Mouse (Mus musculus) neural tube, embryonic 15.5 days (tissue): Measurements from ENCODE around the gene Map4k2. TPM values are rescaled to one million over a fixed set of nuclear protein-coding genes. Genes with fewer than 3 reads are reported as not detected.

Experiments
- ATAC-seq: fragments of 200-750 bp; cut with Nextera tagmentation; 2 replicates; pipeline ENCODE4 v1.8.0; 2017; ENCODE audit warnings: mild to moderate bottlenecking, moderate TSS enrichment, moderate library complexity; ENCODE audit not compliant: low FRiP score
- H3K27ac ChIP-seq: fragments of 300-500 bp; sonication (generic); replicated peaks from 2 replicates; pipeline ENCODE4 v1.5.1; 2015; ENCODE audit warnings: mild to moderate bottlenecking, inconsistent platforms
- H3K27me3 ChIP-seq: fragments of 300-500 bp; sonication (generic); replicated peaks from 2 replicates; pipeline ENCODE4 v1.6.1; 2015; ENCODE audit warnings: inconsistent platforms
- H3K36me3 ChIP-seq: fragments of 300-500 bp; sonication (generic); 2 replicates; pipeline ENCODE4 v1.6.1; 2015; ENCODE audit warnings: inconsistent platforms
- H3K4me1 ChIP-seq: fragments of 300-500 bp; sonication (generic); 2 replicates; pipeline ENCODE4 v1.6.1; 2015; ENCODE audit warnings: inconsistent platforms
- H3K4me2 ChIP-seq: fragments of 300-500 bp; sonication (generic); 2 replicates; pipeline ENCODE4 v1.6.1; 2015; ENCODE audit warnings: inconsistent platforms, mild to moderate bottlenecking, moderate library complexity
- H3K4me3 ChIP-seq: fragments of 300-500 bp; sonication (generic); replicated peaks from 2 replicates; pipeline ENCODE4 v1.5.1; 2015; ENCODE audit warnings: mild to moderate bottlenecking, inconsistent platforms
- H3K9ac ChIP-seq: fragments of 300-500 bp; sonication (generic); replicated peaks from 2 replicates; pipeline ENCODE4 v1.6.1; 2015; ENCODE audit warnings: mild to moderate bottlenecking, inconsistent platforms
- H3K9me3 ChIP-seq: fragments of 300-500 bp; sonication (generic); replicated peaks from 2 replicates; pipeline ENCODE4 v1.6.1; 2016; ENCODE audit warnings: inconsistent platforms
- WGBS: fragments of 180-500 bp; shearing (Covaris S2); methylation state at CpG from one replicate; pipeline ENCODE4 v1.1.7; 2015; ENCODE audit warnings: mixed read lengths; 5-methylcytosine and 5-hydroxymethylcytosine counted together
- polyA plus RNA-seq: library from polyadenylated mRNA; unstranded; fragments of >200 nt; fragmentation: Nextera tagmentation; extraction: Ambion mirVana; gene quantifications from 2 replicates; pipeline ENCODE4 v1.2.1, GENCODE M21; 2015

Map4k2 gene
- polyA plus RNA-seq, 1 experiment from 2014 or later = 21.9 TPM

DNA sequence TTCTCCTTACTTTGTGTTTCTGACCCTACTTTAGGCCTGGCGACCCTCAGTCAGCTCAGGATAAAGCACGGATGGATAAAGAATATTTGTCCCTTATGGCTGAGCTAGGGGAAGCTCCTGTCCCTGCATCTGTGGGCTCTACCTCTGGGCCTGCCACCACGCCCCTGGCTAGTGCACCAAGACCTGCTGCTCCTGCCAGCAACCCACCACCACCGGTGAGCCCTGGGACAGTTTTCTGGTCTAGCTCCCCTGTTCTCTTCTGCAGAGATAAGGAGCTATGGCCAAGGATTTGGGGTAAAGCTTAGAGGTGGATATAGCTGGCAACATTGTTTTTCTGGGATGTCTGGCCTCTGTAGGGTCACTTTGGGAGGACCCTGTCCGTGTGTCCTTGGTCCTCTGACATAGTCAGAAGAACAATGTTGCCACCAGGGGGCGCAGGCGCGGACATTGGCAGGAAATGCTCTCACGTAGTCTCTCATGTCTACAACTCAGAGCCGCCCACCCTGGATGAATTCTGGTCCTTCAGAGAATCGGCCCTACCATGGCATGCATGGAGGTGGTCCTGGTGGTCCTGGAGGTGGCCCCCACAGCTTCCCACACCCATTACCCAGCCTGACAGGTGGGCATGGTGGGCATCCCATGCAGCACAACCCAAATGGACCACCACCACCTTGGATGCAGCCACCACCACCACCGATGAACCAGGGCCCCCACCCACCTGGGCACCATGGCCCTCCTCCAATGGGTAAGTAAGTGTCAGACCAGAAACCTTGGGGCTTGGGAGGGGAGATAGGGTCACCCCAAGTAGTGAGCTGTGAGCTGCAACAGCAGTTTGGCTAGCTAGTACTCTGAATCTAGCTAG, 32.8 kb downstream of the Map4k2 start:
- 0 out of 2 replicates have a peak, but pooled peaks have one; percentile 4 for ATAC-seq
- Histone ChIP-seq H3K27me3 (no peaks in the 10 kb centered on the region), H3K4me1 (peaks cover 22% of the 10 kb centered on the region), H3K4me3 (no peak overlapping the region), H3K9me3 (no peaks in the 10 kb centered on the region), H3K36me3 (peaks cover 84% of the 10 kb centered on the region), H3K27ac (no peak overlapping the region), H3K9ac (no peak overlapping the region), H3K4me2 (no peak overlapping the region)
- WGBS = 71% methylated on average over 12 of the region's 12 CpGs

GRCm38 (mm10) chr19:6374571-6374970, 33.6 kb downstream of the Map4k2 start:
- ATAC-seq = no peak
- H3K27me3 ChIP-seq = no peaks in the 10 kb centered on the region
- H3K4me1 ChIP-seq = peaks cover 20% of the 10 kb centered on the region
- 99% methylated on average over 10 of the region's 10 CpGs for WGBS
- no peak overlapping the region for H3K4me3 ChIP-seq
- peaks cover 84% of the 10 kb centered on the region for H3K36me3 ChIP-seq
- no peak overlapping the region for H3K9ac ChIP-seq
- H3K27ac ChIP-seq = no peak overlapping the region
- H3K4me2 ChIP-seq = no peak overlapping the region
- no peaks in the 10 kb centered on the region for H3K9me3 ChIP-seq

DNA sequence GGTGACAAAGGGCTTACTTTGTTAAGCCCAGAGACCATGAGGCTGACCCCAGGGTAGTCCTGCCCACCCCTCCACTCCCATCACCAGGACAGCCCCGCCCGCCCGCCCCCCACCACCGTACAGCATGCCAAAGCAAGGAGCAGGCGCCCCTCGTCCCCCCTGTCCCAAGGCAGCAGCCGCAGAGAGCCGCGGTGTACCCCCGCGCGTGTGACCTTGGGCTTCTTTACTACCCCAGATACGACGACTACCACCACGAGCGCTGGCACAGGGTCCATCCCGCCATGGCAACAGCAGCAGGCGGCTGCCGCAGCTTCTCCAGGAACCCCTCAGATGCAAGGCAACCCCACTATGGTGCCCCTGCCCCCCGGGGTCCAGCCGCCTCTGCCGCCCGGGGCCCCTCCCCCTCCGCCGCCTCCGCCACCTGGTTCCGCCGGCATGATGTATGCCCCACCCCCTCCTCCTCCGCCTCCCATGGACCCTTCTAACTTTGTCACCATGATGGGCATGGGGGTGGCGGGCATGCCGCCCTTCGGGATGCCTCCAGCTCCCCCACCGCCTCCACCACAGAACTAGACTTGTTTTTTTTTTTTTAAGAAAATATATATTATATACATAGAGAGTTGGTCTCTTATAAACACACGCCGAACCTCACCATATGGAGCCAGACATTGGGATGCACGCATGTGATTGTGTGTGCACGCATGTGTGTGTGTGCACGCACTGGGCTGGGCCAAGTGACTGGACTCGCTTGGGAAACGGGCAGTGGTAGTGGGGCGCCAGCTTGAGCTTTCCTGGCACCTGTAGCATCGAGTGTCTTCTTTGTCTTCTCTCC, 34.7 kb downstream of the Map4k2 start:
- no peak overlapping the region for H3K9ac ChIP-seq
- 85% methylated on average over 42 of the region's 42 CpGs for WGBS
- no peaks in the 10 kb centered on the region for H3K9me3 ChIP-seq
- peaks cover 19% of the 10 kb centered on the region for H3K4me1 ChIP-seq
- no peak overlapping the region for H3K27ac ChIP-seq
- no peaks in the 10 kb centered on the region for H3K27me3 ChIP-seq
- no peak; the same call in 1 of the 2 replicates for ATAC-seq
- H3K4me3 ChIP-seq = no peak overlapping the region
- H3K4me2 ChIP-seq = no peak overlapping the region
- peaks cover 76% of the 10 kb centered on the region for H3K36me3 ChIP-seq

DNA sequence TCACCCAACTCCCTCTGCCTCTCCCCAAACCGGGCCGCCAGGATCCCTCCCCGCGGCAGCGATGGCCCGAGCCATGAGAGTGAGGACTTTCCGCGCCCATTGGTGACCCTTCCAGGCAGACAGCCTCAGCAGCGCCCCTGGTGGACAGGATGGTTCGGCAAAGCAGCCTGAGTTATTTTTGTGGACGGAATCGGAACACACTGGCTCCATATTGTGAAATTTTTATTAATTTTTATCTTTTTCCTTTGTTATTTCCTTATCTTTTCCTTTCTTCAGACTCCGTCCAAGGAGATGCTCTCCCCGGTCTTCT, 35.3 kb downstream of the Map4k2 start:
- H3K27ac ChIP-seq = no peak overlapping the region
- ATAC-seq = no peak
- 74% methylated on average over 14 of the region's 14 CpGs for WGBS

DNA sequence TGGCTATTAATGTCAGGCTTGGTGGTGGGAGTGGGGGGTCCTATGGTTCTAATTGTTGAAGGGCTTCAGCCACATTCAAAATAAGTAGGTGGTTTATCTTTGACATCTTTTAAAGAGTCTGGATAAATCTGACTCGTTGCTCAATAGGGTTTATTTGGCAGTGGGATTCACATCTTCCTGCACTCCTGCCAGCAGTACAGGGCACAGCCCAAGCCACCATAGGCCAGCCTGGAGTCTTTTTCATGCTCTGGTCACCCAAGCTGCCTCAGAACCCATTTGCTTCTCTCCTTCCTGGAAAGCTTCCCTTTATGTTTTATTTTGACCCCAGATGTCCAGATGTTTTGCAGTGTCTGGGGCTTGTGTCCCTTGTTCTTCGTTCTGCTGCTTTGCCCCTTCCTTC, 35.7 kb downstream of the Map4k2 start:
- peaks cover 66% of the 10 kb centered on the region for H3K36me3 ChIP-seq
- H3K4me3 ChIP-seq = no peak overlapping the region
- peak overlapping the region; percentile 23; the same call in 1 of the 2 replicates for H3K27ac ChIP-seq
- no peaks in the 10 kb centered on the region for H3K27me3 ChIP-seq
- WGBS = 80% methylated on average over 2 of the region's 2 CpGs
- peaks cover 19% of the 10 kb centered on the region for H3K4me1 ChIP-seq
- no peak overlapping the region for H3K4me2 ChIP-seq
- ATAC-seq = no peak
- H3K9me3 ChIP-seq = no peaks in the 10 kb centered on the region
- no peak overlapping the region for H3K9ac ChIP-seq

More for the DNA sequence above, 35.3 kb downstream of the Map4k2 start:
- Histone ChIP-seq H3K27me3 (no peaks in the 10 kb centered on the region), H3K9me3 (no peaks in the 10 kb centered on the region), H3K4me1 (peaks cover 19% of the 10 kb centered on the region), H3K4me3 (no peak overlapping the region), H3K4me2 (no peak overlapping the region), H3K9ac (no peak overlapping the region), H3K36me3 (peaks cover 70% of the 10 kb centered on the region)

GRCm38 (mm10) chr19:6377327-6378040, 36.5 kb downstream of the Map4k2 start:
- Histone ChIP-seq H3K27me3 (no peaks in the 10 kb centered on the region), H3K4me1 (peaks cover 19% of the 10 kb centered on the region), H3K36me3 (peaks cover 57% of the 10 kb centered on the region), H3K4me2 (no peak overlapping the region), H3K27ac (peak overlapping the region; percentile 23), H3K9me3 (no peaks in the 10 kb centered on the region), H3K9ac (no peak overlapping the region), H3K4me3 (no peak overlapping the region)
- 24% methylated on average over 11 of the region's 11 CpGs for WGBS
- no peak for ATAC-seq

GRCm38 (mm10) chr19:6380411-6381166, 39.7 kb downstream of the Map4k2 start:
- 89% methylated on average over 9 of the region's 9 CpGs for WGBS
- H3K4me3 ChIP-seq = no peak overlapping the region
- H3K27ac ChIP-seq = 0 out of 2 replicates have a peak overlapping the region, but pooled peaks have one; percentile 43
- H3K9ac ChIP-seq = no peak overlapping the region
- no peaks in the 10 kb centered on the region for H3K27me3 ChIP-seq
- H3K4me2 ChIP-seq = no peak overlapping the region
- no peaks in the 10 kb centered on the region for H3K9me3 ChIP-seq
- no peak for ATAC-seq
- peaks cover 28% of the 10 kb centered on the region for H3K4me1 ChIP-seq
- peaks cover 29% of the 10 kb centered on the region for H3K36me3 ChIP-seq

DNA sequence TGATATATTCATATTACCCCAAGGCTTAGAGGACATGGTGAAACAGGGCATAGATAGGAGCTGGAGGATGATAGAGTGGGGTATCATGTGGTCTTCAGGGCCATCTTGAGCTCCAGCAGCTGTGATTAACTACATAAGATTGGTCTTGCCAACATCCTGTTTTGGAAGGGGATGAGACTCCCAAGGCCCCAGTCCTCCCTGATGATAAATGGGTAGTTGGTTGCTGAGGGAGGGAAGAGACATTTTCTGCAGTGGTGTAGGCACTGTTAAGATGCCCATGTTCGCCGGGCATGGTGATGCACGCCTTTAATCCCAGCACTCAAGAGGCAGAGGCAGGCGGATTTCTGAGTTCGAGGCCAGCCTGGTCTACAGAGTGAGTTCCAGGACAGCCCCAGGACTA, 40.3 kb downstream of the Map4k2 start:
- Histone ChIP-seq H3K27ac (no peak overlapping the region), H3K27me3 (no peaks in the 10 kb centered on the region), H3K4me1 (peaks cover 28% of the 10 kb centered on the region), H3K9ac (no peak overlapping the region), H3K9me3 (no peaks in the 10 kb centered on the region), H3K4me2 (no peak overlapping the region), H3K4me3 (no peak overlapping the region), H3K36me3 (peaks cover 22% of the 10 kb centered on the region)
- WGBS = 93% methylated on average over 5 of the region's 5 CpGs
- ATAC-seq = no peak

GRCm38 (mm10) chr19:6382323-6382924, 41.5 kb downstream of the Map4k2 start:
- no peak overlapping the region for H3K4me3 ChIP-seq
- peaks cover 10% of the 10 kb centered on the region for H3K36me3 ChIP-seq
- H3K4me1 ChIP-seq = peaks cover 21% of the 10 kb centered on the region
- no peaks in the 10 kb centered on the region for H3K9me3 ChIP-seq
- no peak overlapping the region for H3K9ac ChIP-seq
- H3K27ac ChIP-seq = no peak overlapping the region
- 85% methylated on average over 4 of the region's 4 CpGs for WGBS
- no peaks in the 10 kb centered on the region for H3K27me3 ChIP-seq
- no peak overlapping the region for H3K4me2 ChIP-seq
- no peak for ATAC-seq

DNA sequence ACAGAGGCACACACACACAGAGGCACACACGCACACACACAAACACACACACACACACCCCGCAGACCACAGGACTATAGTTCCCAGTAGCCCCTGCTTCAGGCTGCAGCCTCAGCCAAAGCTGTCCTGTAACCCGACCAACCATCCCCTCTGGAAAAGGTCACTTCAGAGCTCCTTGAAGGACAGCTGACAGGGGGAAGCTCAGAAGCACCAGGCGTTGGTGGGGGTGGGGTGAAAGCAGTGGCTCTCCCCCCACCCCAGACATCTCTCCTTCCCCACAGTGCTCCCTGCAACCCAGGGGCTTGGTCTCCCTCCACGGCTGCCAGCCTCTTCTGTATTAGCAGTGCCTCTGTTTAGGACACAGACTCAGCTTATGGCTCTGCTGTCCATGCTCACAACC, 42.5 kb downstream of the Map4k2 start:
- Histone ChIP-seq H3K27ac (0 out of 2 replicates have a peak overlapping the region, but pooled peaks have one; percentile 37), H3K9me3 (no peaks in the 10 kb centered on the region), H3K9ac (no peak overlapping the region), H3K36me3 (peaks cover 6% of the 10 kb centered on the region), H3K27me3 (no peaks in the 10 kb centered on the region), H3K4me1 (peaks cover 13% of the 10 kb centered on the region; the same call in 1 of the 2 replicates), H3K4me2 (no peak overlapping the region), H3K4me3 (no peak overlapping the region)
- ATAC-seq = no peak
- 59% methylated on average over 5 of the region's 5 CpGs for WGBS
